ENCODE assay signal across 17 mouse cellular contexts in genomic region chr17:66219669-66220435, GRCm38 (mm10).
A peak's percentile ranks its signal among the peaks of the same experiment; 100 is the strongest.
DNase-seq lines count a peak whose midpoint lies in the region; ATAC-seq and TF ChIP-seq lines count a peak whose summit lies in the region.
"Had no signal": no experiment of that assay in that cellular context is flagged by ENCODE, and none has a peak within 500 bp of the region (broad histone marks: within the 10 kb centered on the region; RNA-seq: fewer than 3 reads in every experiment).

No protein-coding gene starts in this region.

- no peak for DNase-seq in neural tube, embryonic 10.5 days (ENCODE audit: extremely low spot score, low spot score)
- DNase-seq in forebrain, postnatal 0 days, result no peak
- DNase-seq in layer of hippocampus, adult 9-11 months, result no peak
- DNase-seq in spleen, adult 18-20 months, result no peak
- no peak for DNase-seq in stomach, postnatal 0 days (ENCODE audit: low spot score)
- DNase-seq: cerebellum, adult 9-10 months; gastrocnemius, adult 2 months; heart, postnatal 14 days had no signal

- H3K36me3 ChIP-seq in hindbrain, embryonic 16.5 days (ENCODE audit: control insufficient read depth, insufficient read depth, low read length), result no peaks in the 10 kb centered on the region
- H3K36me3 ChIP-seq in hindbrain, embryonic 13.5 days, result no peaks in the 10 kb centered on the region
- no peaks in the 10 kb centered on the region for H3K36me3 ChIP-seq in neural tube, embryonic 12.5 days
- H3K36me3 ChIP-seq in forebrain, postnatal 0 days (ENCODE audit: insufficient read depth), result no peaks in the 10 kb centered on the region
- no peaks in the 10 kb centered on the region for H3K36me3 ChIP-seq in stomach, postnatal 0 days (ENCODE audit: control insufficient read depth, insufficient read depth, low read length)
- H3K36me3 ChIP-seq: limb, embryonic 15.5 days; lung, embryonic 15.5 days; midbrain, embryonic 15.5 days; neural tube, embryonic 13.5 days had no signal

- no peaks in the 10 kb centered on the region for H3K27me3 ChIP-seq in hindbrain, embryonic 16.5 days (replicated peaks; ENCODE audit: control insufficient read depth, insufficient read depth, low read length)
- no peaks in the 10 kb centered on the region for H3K27me3 ChIP-seq in hindbrain, embryonic 13.5 days
- no peaks in the 10 kb centered on the region for H3K27me3 ChIP-seq in neural tube, embryonic 12.5 days (replicated peaks)
- H3K27me3 ChIP-seq in forebrain, postnatal 0 days (ENCODE audit: insufficient read depth, low read length), result no peaks in the 10 kb centered on the region
- H3K27me3 ChIP-seq in stomach, postnatal 0 days (ENCODE audit: control insufficient read depth, insufficient read depth, low read length), result no peaks in the 10 kb centered on the region
- H3K27me3 ChIP-seq: limb, embryonic 15.5 days; lung, embryonic 15.5 days; midbrain, embryonic 15.5 days; neural tube, embryonic 13.5 days had no signal

- ATAC-seq in hindbrain, embryonic 16.5 days, result 0 out of 2 replicates have a peak, but pooled peaks have one; percentile 22
- ATAC-seq in hindbrain, embryonic 13.5 days (ENCODE audit: low FRiP score), result no peak
- 0 out of 2 replicates have a peak, but pooled peaks have one; percentile 23 for ATAC-seq in neural tube, embryonic 12.5 days (ENCODE audit: low FRiP score, low read depth)
- ATAC-seq in forebrain, postnatal 0 days, result peak; percentile 34; the same call in 1 of the 2 replicates
- no peak for ATAC-seq in stomach, postnatal 0 days (ENCODE audit: low FRiP score, low TSS enrichment)
- ATAC-seq: inflammation-experienced regulatory T-cells, adult 6 months; midbrain, embryonic 15.5 days had no signal

- H3K4me2 ChIP-seq in hindbrain, embryonic 16.5 days (ENCODE audit: low read length), result no peak overlapping the region
- H3K4me2 ChIP-seq in hindbrain, embryonic 13.5 days, result no peak overlapping the region
- no peak overlapping the region for H3K4me2 ChIP-seq in neural tube, embryonic 12.5 days (replicated peaks)
- no peak overlapping the region for H3K4me2 ChIP-seq in forebrain, postnatal 0 days (ENCODE audit: low read depth)
- no peak overlapping the region for H3K4me2 ChIP-seq in stomach, postnatal 0 days (replicated peaks; ENCODE audit: low read depth)
- H3K4me2 ChIP-seq: limb, embryonic 15.5 days; lung, embryonic 15.5 days; midbrain, embryonic 15.5 days; neural tube, embryonic 13.5 days had no signal

- no peak overlapping the region for H3K4me3 ChIP-seq in hindbrain, embryonic 16.5 days (ENCODE audit: low read length)
- H3K4me3 ChIP-seq in hindbrain, embryonic 13.5 days, result no peak overlapping the region
- H3K4me3 ChIP-seq in neural tube, embryonic 12.5 days, result no peak overlapping the region
- no peak overlapping the region for H3K4me3 ChIP-seq in forebrain, postnatal 0 days (ENCODE audit: low read depth, low read length)
- H3K4me3 ChIP-seq in stomach, postnatal 0 days (ENCODE audit: low read depth, low read length), result no peak overlapping the region
- H3K4me3 ChIP-seq: gastrocnemius, adult 2 months; layer of hippocampus, adult 2 months; limb, embryonic 15.5 days; lung, embryonic 15.5 days; midbrain, embryonic 15.5 days; neural tube, embryonic 13.5 days had no signal

- H3K9ac ChIP-seq in hindbrain, embryonic 16.5 days (ENCODE audit: low read depth, low read length), result no peak overlapping the region
- H3K9ac ChIP-seq in hindbrain, embryonic 13.5 days, result no peak overlapping the region
- H3K9ac ChIP-seq in neural tube, embryonic 12.5 days, result no peak overlapping the region
- no peak overlapping the region for H3K9ac ChIP-seq in forebrain, postnatal 0 days
- no peak overlapping the region for H3K9ac ChIP-seq in stomach, postnatal 0 days (ENCODE audit: low read length)
- H3K9ac ChIP-seq: limb, embryonic 15.5 days; lung, embryonic 15.5 days; midbrain, embryonic 15.5 days; neural tube, embryonic 13.5 days had no signal

- no peaks in the 10 kb centered on the region for H3K9me3 ChIP-seq in hindbrain, embryonic 16.5 days (ENCODE audit: control insufficient read depth, low read length)
- H3K9me3 ChIP-seq in hindbrain, embryonic 13.5 days, result no peaks in the 10 kb centered on the region
- no peaks in the 10 kb centered on the region for H3K9me3 ChIP-seq in neural tube, embryonic 12.5 days
- no peaks in the 10 kb centered on the region for H3K9me3 ChIP-seq in forebrain, postnatal 0 days (ENCODE audit: low read length)
- H3K9me3 ChIP-seq in stomach, postnatal 0 days (ENCODE audit: control insufficient read depth, low read length), result no peaks in the 10 kb centered on the region
- H3K9me3 ChIP-seq: limb, embryonic 15.5 days; lung, embryonic 15.5 days; midbrain, embryonic 15.5 days; neural tube, embryonic 13.5 days had no signal

- no peak for TF ChIP-seq CTCF in forebrain, postnatal 0 days (IDR thresholded peaks at IDR 0.05; ENCODE audit: low read depth)
- no peak for TF ChIP-seq CTCF in stomach, postnatal 0 days (IDR thresholded peaks at IDR 0.05; ENCODE audit: low read depth)

- TF ChIP-seq EP300 in stomach, postnatal 0 days (optimal IDR thresholded peaks at IDR 0.05), result no peak

- WGBS in hindbrain, embryonic 16.5 days, result 59% methylated on average over 16 of the region's 16 CpGs
- WGBS in hindbrain, embryonic 13.5 days, result 57% methylated on average over 16 of the region's 16 CpGs
- 65% methylated on average over 16 of the region's 16 CpGs for WGBS in neural tube, embryonic 12.5 days
- WGBS in forebrain, postnatal 0 days, result 51% methylated on average over 16 of the region's 16 CpGs
- WGBS in stomach, postnatal 0 days, result 60% methylated on average over 16 of the region's 16 CpGs

- H3K27ac ChIP-seq in hindbrain, embryonic 16.5 days (ENCODE audit: low read depth, low read length), result no peak overlapping the region
- H3K27ac ChIP-seq in hindbrain, embryonic 13.5 days, result no peak overlapping the region
- H3K27ac ChIP-seq in neural tube, embryonic 12.5 days, result no peak overlapping the region
- no peak overlapping the region for H3K27ac ChIP-seq in forebrain, postnatal 0 days (ENCODE audit: low read depth, low read length)
- H3K27ac ChIP-seq in stomach, postnatal 0 days (replicated peaks), result no peak overlapping the region
- H3K27ac ChIP-seq: gastrocnemius, adult 2 months; layer of hippocampus, adult 2 months; limb, embryonic 15.5 days; lung, embryonic 15.5 days; midbrain, embryonic 15.5 days; neural tube, embryonic 13.5 days had no signal

- H3K4me1 ChIP-seq in hindbrain, embryonic 16.5 days (ENCODE audit: control insufficient read depth, insufficient read depth, low read depth, low read length), result no peaks in the 10 kb centered on the region; the same call in 1 of the 2 replicates
- H3K4me1 ChIP-seq in hindbrain, embryonic 13.5 days (replicated peaks), result peaks cover 3% of the 10 kb centered on the region; the same call in 1 of the 2 replicates
- H3K4me1 ChIP-seq in neural tube, embryonic 12.5 days, result no peaks in the 10 kb centered on the region
- no peaks in the 10 kb centered on the region for H3K4me1 ChIP-seq in forebrain, postnatal 0 days (ENCODE audit: insufficient read depth)
- H3K4me1 ChIP-seq in stomach, postnatal 0 days (replicated peaks; ENCODE audit: control insufficient read depth, insufficient read depth), result no peaks in the 10 kb centered on the region
- H3K4me1 ChIP-seq: limb, embryonic 15.5 days; midbrain, embryonic 15.5 days; neural tube, embryonic 13.5 days had no signal

Comparison
In these comparisons a context has a peak if more than half of its experiments do, and no peak if none do; other contexts are left out.
1. ATAC-seq: peak in hindbrain, embryonic 16.5 days (single experiment), neural tube, embryonic 12.5 days (single experiment) and forebrain, postnatal 0 days (single experiment); none in hindbrain, embryonic 13.5 days (single experiment) and stomach, postnatal 0 days (single experiment).